Mouse (Mus musculus): ENCODE results near the gene B4galnt1.

DNA sequence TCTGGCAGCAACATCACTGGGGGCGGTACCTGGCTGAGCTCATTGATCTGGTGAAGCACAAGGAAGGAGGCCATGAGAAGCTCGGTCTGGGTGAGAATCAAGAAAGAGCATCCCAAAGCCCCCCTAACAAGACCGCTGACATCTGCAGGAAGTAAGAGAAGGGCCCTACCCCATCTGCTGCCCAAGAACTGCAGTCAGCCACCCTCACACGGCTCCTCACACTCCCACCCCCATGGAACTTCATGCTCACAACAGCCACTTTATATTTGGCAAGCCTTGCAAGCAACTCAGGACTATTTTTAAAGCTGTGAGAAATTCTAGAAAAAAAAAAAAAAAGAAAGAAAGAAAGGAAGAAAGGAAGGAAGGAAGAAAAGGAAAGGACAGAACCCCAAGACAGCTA lies 43.9 kb downstream of the B4galnt1 start:
- TF ChIP-seq GATA1 (IDR thresholded peaks at IDR 0.05; ENCODE audit: borderline replicate concordance, low read length) (no peak), FLI1 (IDR thresholded peaks at IDR 0.05; ENCODE audit: low read length) (no peak)
